Mouse (Mus musculus) heart, adult 2 months (tissue): Measurements from ENCODE around the gene Togaram2.

Source experiments
- CTCF ChIP-seq: fragments of 200-600 bp; IDR thresholded peaks from 2 replicates; pipeline ENCODE4 v1.8.1; 2022; ENCODE audit warnings: antibody characterized with exemption, mild to moderate bottlenecking, moderate library complexity
- EP300 ChIP-seq: fragments of 200-500 bp; IDR thresholded peaks from 2 replicates; pipeline ENCODE4 v1.6.1; 2011; ENCODE audit warnings: low read depth, low read length, control low read depth; ENCODE audit not compliant: insufficient read depth
- POLR2A ChIP-seq: fragments of 200-500 bp; IDR thresholded peaks from 2 replicates; pipeline ENCODE4 v1.6.1; 2011; ENCODE audit warnings: mild to moderate bottlenecking, low read depth, low read length, control low read depth; ENCODE audit not compliant: insufficient read depth

GRCm38 (mm10) chr17:71681666-71682065, 8.6 kb downstream of the Togaram2 start:
- no peak for TF ChIP-seq CTCF
- no peak for TF ChIP-seq POLR2A
- TF ChIP-seq EP300 = no peak
